Mouse (Mus musculus) erythroblast, embryonic 14.5 days (primary cell): ENCODE measurements around the gene Bpnt1. TPM values are rescaled to one million over a fixed set of nuclear protein-coding genes. Genes with fewer than 3 reads are reported as not detected.

Experiments used
- H3K27me3 ChIP-seq: 2 replicates; pipeline ENCODE4 v1.6.1; 2012; ENCODE audit warnings: inconsistent platforms; ENCODE audit not compliant: control insufficient read depth
- H3K36me3 ChIP-seq: 2 replicates; pipeline ENCODE4 v1.6.1; 2012; ENCODE audit warnings: mild to moderate bottlenecking, inconsistent platforms; ENCODE audit not compliant: control insufficient read depth
- H3K4me1 ChIP-seq: 2 replicates; pipeline ENCODE4 v1.6.1; 2012; ENCODE audit warnings: inconsistent platforms; ENCODE audit not compliant: control insufficient read depth
- H3K4me3 ChIP-seq: replicated peaks from 2 replicates; pipeline ENCODE3; 2012; ENCODE audit warnings: moderate library complexity, mild to moderate bottlenecking, inconsistent platforms
- H3K9me3 ChIP-seq: 2 replicates; pipeline ENCODE4 v1.6.1; 2012; ENCODE audit warnings: low read length, inconsistent platforms, mixed read lengths; ENCODE audit not compliant: control insufficient read depth
- GATA1 ChIP-seq: IDR thresholded peaks from 2 replicates; pipeline ENCODE4 v1.6.1; 2012; ENCODE audit warnings: low read length, inconsistent platforms, mixed read lengths
- TAL1 ChIP-seq: IDR thresholded peaks from 3 replicates; pipeline ENCODE4 v1.6.1; 2012; ENCODE audit warnings: low read length, inconsistent platforms, mixed read lengths
- polyA plus RNA-seq: library from polyadenylated mRNA; stranded (reverse); fragments of >175 nt; gene quantifications from 2 replicates; pipeline ENCODE4 v1.2.3, GENCODE M21; 2012

The Bpnt1 gene
- polyA plus RNA-seq, 1 experiment = 0.18 TPM

DNA sequence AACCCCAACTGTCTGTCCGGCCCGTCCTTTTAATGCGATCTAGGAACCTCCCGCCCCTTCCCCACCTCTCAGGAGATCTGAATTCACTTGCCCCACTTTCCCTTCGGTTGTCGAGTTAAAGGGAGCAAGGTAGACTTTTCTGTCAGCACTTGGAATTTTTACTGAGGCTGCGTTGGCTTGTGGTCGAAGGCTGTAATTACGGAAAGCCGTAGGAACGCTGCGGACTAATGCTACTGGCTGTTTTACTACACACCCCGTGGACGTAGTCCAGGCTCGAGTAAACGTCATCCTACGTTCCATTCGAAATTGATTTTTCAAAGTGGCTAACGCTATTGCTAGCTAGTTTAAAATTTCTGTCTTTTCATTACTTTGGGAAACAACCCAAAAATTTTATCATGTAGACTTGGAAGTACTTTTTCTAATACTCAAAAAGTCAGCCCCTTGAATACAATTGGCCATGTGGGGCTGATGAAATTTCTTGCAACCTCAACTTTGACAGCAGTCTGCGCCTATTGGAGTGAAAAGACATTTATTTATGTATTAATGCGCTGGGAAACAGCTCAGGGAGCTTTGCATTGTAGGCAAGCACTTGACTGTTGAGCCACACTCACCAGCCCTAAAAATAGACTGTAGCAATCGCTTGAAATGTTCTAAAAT, 31.7 kb downstream of the Bpnt1 start:
- Histone ChIP-seq H3K4me3 (peak overlapping the region; percentile 90), H3K4me1 (peaks cover 32% of the 10 kb centered on the region), H3K36me3 (peaks cover 19% of the 10 kb centered on the region), H3K9me3 (no peaks in the 10 kb centered on the region), H3K27me3 (no peaks in the 10 kb centered on the region)
- TF ChIP-seq TAL1 (no peak), GATA1 (no peak)

DNA sequence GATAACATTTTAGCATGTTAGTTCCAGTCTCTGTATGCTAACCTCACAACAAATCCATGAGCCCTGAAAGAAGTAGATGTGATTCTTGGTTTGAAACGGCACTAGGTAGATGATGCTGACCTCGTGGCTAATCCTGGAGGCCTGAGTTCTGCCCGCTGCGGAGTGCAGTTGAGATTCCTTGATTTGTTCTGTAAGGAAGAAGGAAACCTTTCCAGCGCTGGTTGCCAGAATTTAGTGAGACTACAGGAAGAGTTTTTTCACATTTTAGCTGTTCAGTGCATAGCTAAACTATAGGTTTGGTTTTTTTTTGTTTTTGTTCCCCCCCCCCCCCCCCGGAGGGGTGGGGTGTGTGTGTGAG, 32.2 kb downstream of the Bpnt1 start:
- H3K27me3 ChIP-seq = no peaks in the 10 kb centered on the region
- H3K4me3 ChIP-seq = peak overlapping the region; percentile 90
- H3K4me1 ChIP-seq = peaks cover 32% of the 10 kb centered on the region
- TF ChIP-seq GATA1 = no peak
- no peak for TF ChIP-seq TAL1
- H3K9me3 ChIP-seq = no peaks in the 10 kb centered on the region
- peaks cover 19% of the 10 kb centered on the region for H3K36me3 ChIP-seq

DNA sequence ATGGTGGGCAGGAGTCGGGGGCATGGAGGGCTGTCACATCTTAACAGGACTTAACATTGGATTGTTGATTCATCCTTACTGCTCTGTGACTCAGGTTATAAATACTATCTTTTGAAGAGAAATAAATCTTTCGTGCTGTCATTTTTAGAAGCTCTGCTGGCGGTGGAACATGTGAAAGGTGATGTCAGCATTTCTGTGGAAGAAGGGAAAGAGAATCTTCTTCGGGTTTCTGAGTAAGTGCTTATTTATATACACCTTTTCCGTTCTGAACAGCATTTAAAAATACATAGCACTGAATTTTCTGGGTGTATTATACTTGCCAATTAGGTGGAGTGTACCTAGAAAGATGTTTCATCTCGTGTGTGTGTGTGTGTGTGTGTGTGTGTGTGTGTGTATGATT, 35.4 kb downstream of the Bpnt1 start:
- H3K36me3 ChIP-seq = peaks cover 48% of the 10 kb centered on the region

DNA sequence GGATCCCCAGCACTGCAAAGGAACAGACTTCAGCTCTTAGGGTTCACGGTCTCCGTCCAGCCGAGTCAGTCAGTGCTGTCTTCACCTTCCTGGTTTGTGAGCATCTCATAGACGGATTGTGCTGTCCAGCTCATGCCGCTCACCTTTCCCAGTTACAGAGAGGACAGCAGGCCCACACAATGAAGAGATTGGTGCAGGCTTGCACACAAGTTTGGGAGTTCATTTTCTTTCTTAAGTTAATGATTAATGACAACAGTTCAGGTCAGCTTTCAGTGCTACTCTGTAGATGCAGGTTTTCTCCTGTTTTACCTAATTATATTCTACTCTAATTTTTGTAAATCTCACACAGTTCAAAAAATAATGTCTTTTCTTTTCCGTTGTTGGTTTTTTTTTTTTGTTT, 38.0 kb downstream of the Bpnt1 start:
- Histone ChIP-seq H3K36me3 (peaks cover 73% of the 10 kb centered on the region), H3K9me3 (no peaks in the 10 kb centered on the region), H3K4me1 (peaks cover 11% of the 10 kb centered on the region), H3K27me3 (no peaks in the 10 kb centered on the region), H3K4me3 (no peak overlapping the region)
- TF ChIP-seq TAL1 (no peak), GATA1 (no peak)

More for the DNA sequence above, 35.4 kb downstream of the Bpnt1 start:
- Histone ChIP-seq H3K27me3 (no peaks in the 10 kb centered on the region), H3K9me3 (no peaks in the 10 kb centered on the region), H3K4me3 (no peak overlapping the region), H3K4me1 (peaks cover 27% of the 10 kb centered on the region)
- TF ChIP-seq GATA1 (no peak), TAL1 (no peak)

DNA sequence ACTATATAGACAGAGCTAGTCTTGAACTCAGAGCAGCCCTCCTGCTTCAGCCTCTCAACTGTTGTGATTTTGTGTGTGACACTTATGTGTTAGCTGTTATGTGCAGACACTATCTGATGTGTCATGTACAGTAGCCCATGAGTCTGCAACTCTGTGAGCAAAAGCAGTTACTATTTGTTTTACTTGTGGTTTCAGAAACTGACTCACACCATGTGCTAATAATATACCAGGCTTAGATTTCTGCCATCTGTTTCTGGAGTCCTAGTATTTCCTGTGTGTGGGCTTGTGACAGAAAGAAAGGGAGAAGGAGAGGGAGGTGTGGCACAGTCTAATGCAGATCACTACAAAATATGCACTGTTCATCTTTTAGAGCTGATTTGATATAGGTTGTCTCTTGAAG, 44.4 kb downstream of the Bpnt1 start:
- H3K4me1 ChIP-seq = no peaks in the 10 kb centered on the region
- TF ChIP-seq TAL1 = no peak
- no peak for TF ChIP-seq GATA1
- H3K4me3 ChIP-seq = no peak overlapping the region
- peaks cover 100% of the 10 kb centered on the region for H3K36me3 ChIP-seq
- H3K27me3 ChIP-seq = no peaks in the 10 kb centered on the region
- H3K9me3 ChIP-seq = no peaks in the 10 kb centered on the region

DNA sequence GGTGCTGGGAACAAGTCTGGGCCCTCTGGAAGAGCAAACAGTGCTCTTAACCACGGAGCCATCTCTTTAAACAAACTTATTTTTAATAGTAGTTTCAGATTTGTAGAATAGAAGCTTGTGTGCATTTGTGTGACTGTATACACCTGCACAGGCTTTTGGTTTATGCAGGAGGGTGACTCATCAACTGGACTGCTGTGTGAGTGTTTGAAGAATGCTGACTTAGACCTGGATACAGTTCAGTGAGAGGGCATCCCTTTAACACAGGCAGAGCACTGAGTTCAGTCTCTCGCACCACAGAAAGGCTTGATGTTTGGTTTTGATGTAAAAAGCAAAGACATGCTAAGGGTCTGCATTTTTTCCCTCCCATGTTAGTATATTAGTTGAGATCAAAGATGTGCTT, 45.5 kb downstream of the Bpnt1 start:
- no peaks in the 10 kb centered on the region for H3K27me3 ChIP-seq
- no peak for TF ChIP-seq GATA1
- no peak for TF ChIP-seq TAL1
- H3K9me3 ChIP-seq = no peaks in the 10 kb centered on the region
- peaks cover 97% of the 10 kb centered on the region for H3K36me3 ChIP-seq
- H3K4me1 ChIP-seq = no peaks in the 10 kb centered on the region
- no peak overlapping the region for H3K4me3 ChIP-seq

DNA sequence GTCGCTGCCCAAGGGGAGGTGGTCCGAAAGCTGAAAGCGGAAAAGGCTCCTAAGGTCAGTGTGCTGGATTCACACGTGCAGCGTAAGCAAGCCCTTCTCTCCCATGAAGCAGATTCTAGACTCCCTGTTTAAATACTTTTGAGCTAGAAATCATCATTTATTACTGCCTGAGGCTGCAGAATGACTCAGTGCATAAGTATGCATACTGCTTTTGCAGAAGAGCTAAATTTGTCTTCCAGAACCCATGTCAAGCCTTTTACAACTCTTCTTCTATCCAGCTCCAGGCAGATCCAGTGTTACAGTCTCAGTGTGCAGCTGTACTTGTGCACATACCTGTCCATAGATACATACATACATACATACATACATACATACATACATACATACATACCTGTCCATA, 69.7 kb downstream of the Bpnt1 start:
- H3K36me3 ChIP-seq = peaks cover 81% of the 10 kb centered on the region

DNA sequence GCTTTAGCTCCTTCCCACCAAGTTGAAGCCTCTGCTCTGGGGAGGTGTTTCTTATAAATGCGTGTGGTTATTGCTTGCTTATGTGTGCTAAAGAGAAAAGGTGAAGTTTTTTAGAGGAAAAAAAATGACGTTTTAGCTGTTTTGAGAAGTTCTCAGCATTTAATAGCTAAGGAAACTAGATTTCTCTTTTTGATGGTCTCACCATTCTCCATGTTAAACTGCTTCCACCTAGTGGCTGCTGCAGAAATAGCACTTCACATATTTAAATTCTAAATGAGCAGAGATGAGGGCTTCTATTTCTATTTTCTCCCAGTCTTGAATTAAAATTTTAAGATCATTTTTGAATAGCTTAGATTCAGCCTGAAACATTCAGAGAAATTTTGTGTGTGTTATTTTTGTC, 72.1 kb downstream of the Bpnt1 start:
- H3K36me3 ChIP-seq = peaks cover 84% of the 10 kb centered on the region

More for the DNA sequence above, 69.7 kb downstream of the Bpnt1 start:
- Histone ChIP-seq H3K4me3 (no peak overlapping the region), H3K4me1 (no peaks in the 10 kb centered on the region; the same call in 1 of the 2 replicates), H3K9me3 (no peaks in the 10 kb centered on the region), H3K27me3 (no peaks in the 10 kb centered on the region)
- TF ChIP-seq GATA1 (no peak), TAL1 (no peak)

DNA sequence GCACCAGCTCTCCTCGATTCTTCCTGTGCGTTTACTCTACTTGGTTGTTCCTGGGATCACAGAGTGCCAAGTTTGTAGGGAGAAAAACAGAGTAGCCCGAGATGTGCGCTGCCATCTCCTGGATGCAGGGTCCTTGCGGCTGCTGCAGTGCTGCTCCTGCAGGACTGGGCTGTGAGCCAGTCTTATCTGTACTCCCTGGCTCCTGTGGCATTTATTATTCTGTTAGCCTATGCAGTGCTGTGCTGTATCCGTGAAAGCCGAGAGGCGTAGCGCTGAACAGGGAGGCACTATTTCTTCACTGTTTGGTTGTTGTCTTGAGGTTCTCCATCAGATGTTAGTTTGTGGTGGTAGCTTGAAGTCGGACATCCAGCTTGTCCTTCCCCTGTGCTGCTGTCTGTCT, 74.0 kb downstream of the Bpnt1 start:
- TF ChIP-seq TAL1 (no peak), GATA1 (no peak)
- Histone ChIP-seq H3K36me3 (peaks cover 89% of the 10 kb centered on the region), H3K9me3 (no peaks in the 10 kb centered on the region), H3K4me3 (no peak overlapping the region), H3K27me3 (no peaks in the 10 kb centered on the region), H3K4me1 (no peaks in the 10 kb centered on the region; the same call in 1 of the 2 replicates)

More for the DNA sequence above, 72.1 kb downstream of the Bpnt1 start:
- TF ChIP-seq GATA1 (no peak), TAL1 (no peak)
- no peaks in the 10 kb centered on the region; the same call in 1 of the 2 replicates for H3K4me1 ChIP-seq
- no peaks in the 10 kb centered on the region for H3K27me3 ChIP-seq
- H3K9me3 ChIP-seq = no peaks in the 10 kb centered on the region
- H3K4me3 ChIP-seq = no peak overlapping the region

Other genes starting within 250 kb of the Bpnt1 start
- 0.51 and 0.87 TPM in 2 replicates for gene Rab3gap2, start 128.0 kb upstream of the Bpnt1 start, polyA plus RNA-seq
- 0.16 and 0.29 TPM in 2 replicates for gene Iars2, start 2.8 kb upstream of the Bpnt1 start, polyA plus RNA-seq
- gene Eprs, start 30.9 kb downstream of the Bpnt1 start, polyA plus RNA-seq = 0.39 and 0.60 TPM in 2 replicates
- gene Slc30a10, start 122.7 kb downstream of the Bpnt1 start, polyA plus RNA-seq = 1.2 and 1.4 TPM in 2 replicates